Mouse (Mus musculus): ENCODE measurements around the gene Actr5. TPM values are rescaled to one million over a fixed set of nuclear protein-coding genes. Genes with fewer than 3 reads are reported as not detected.
A peak's percentile ranks its signal among the peaks of the same experiment; 100 is the strongest.

Gene Actr5
- polyA plus RNA-seq, 1 experiment from 2014 or later = 10.2 TPM

- ATAC-seq (ENCODE audit: insufficient number of reproducible peaks, low FRiP score, low TSS enrichment, low read depth) = no peak
- Histone ChIP-seq H3K4me2 (no peak overlapping the region), H3K9me3 (no peaks in the 10 kb centered on the region), H3K9ac (no peak overlapping the region), H3K4me1 (no peaks in the 10 kb centered on the region), H3K4me3 (no peak overlapping the region), H3K27me3 (peaks cover 89% of the 10 kb centered on the region), H3K27ac (no peak overlapping the region), H3K36me3 (no peaks in the 10 kb centered on the region)
- 10% methylated on average over 15 of the region's 15 CpGs for whole genome bisulfite sequencing
These were observed 22.0 kb upstream of the Actr5 start for GRCm38 (mm10) chr2:158602663-158603062.

DNA sequence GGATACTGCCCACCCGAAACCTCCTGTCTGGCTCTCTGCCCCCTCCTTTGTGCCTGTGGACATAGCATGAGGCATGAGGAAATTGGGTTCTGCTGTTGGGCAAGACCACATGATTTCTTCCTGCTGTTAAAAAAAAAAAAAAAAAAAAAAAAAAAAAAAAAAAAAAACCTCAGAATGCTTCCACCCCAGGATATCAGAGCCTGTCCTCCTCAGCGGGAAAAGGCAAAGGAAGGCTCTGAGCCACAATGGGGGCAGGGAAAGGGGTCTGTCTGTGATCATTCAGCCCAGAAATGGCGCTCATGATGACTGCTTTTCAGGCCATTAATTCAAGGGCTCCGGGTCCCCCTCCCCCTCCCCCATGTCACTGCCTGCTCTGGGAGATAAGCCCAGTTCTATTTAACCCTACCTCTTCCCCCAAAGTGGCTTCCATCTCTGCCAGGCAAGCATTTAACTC is 18.1 kb upstream of the Actr5 start:
- no peak overlapping the region for H3K4me3 ChIP-seq
- no peak overlapping the region for H3K27ac ChIP-seq
- WGBS = 5% methylated on average over 4 of the region's 4 CpGs

DNA sequence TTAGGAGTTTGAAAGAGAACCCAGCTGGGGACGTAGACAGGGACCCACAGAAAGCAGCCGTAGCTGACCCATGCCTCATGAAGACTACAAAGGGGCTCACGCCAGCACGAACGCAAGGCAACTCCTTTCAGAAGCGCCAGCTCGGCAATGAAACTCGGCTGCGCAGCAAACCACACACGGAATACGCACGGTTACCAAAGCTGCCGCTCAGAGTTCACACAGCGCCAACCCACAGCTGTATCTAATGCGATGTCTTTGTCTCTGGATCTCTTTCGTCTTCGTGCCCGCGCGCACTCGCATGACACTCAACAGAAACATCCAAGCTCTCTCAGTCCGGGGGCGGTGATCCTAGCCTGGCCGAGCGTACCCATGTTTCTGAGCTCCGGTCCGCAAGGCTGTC is 15.0 kb upstream of the Actr5 start:
- Histone ChIP-seq H3K27ac (no peak overlapping the region), H3K4me1 (peaks cover 29% of the 10 kb centered on the region), H3K4me2 (no peak overlapping the region), H3K27me3 (peaks cover 95% of the 10 kb centered on the region), H3K4me3 (peak overlapping the region; percentile 3; the same call in 1 of the 2 replicates), H3K9ac (no peak overlapping the region), H3K36me3 (no peaks in the 10 kb centered on the region), H3K9me3 (no peaks in the 10 kb centered on the region)
- under 1% methylated on average over 27 of the region's 27 CpGs for WGBS
- no peak for ATAC-seq (ENCODE audit: insufficient number of reproducible peaks, low FRiP score, low TSS enrichment, low read depth)

More for the DNA sequence above, 18.1 kb upstream of the Actr5 start:
- H3K4me1 ChIP-seq = peaks cover 18% of the 10 kb centered on the region
- H3K9ac ChIP-seq = no peak overlapping the region
- H3K27me3 ChIP-seq = peaks cover 92% of the 10 kb centered on the region
- ATAC-seq (ENCODE audit: insufficient number of reproducible peaks, low FRiP score, low TSS enrichment, low read depth) = no peak
- no peaks in the 10 kb centered on the region for H3K36me3 ChIP-seq
- no peak overlapping the region for H3K4me2 ChIP-seq
- no peaks in the 10 kb centered on the region for H3K9me3 ChIP-seq

- Histone ChIP-seq H3K27me3 (peaks cover 97% of the 10 kb centered on the region), H3K27ac (no peak within 1 kb of the TSS), H3K9ac (no peak within 1 kb of the TSS), H3K4me3 (peak within 1 kb of the TSS; percentile 28), H3K4me2 (peak within 1 kb of the TSS; percentile 35), H3K36me3 (no peaks in the 10 kb centered on the region), H3K9me3 (no peaks in the 10 kb centered on the region), H3K4me1 (peaks cover 35% of the 10 kb centered on the region)
- under 1% methylated on average over 72 of the region's 77 CpGs for WGBS
- ATAC-seq (ENCODE audit: insufficient number of reproducible peaks, low FRiP score, low TSS enrichment, low read depth) = no peak
These were observed 14.0 kb upstream of the Actr5 start, which contains the start of gene Slc32a1 for GRCm38 (mm10) chr2:158610488-158611325. Gene Slc32a1 (plus strand): TSS chr2:158610767.

DNA sequence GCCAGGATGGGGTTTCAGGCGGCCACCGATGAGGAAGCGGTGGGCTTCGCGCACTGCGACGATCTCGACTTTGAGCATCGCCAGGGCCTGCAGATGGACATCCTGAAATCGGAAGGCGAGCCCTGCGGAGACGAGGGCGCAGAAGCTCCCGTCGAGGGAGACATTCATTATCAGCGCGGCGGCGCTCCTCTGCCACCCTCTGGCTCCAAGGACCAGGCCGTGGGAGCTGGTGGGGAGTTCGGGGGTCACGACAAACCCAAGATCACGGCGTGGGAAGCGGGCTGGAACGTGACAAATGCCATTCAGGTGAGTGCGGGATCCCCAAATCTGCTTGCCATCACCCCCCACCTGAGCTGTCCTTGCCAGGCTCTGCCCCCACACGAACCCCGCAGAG is 13.4 kb upstream of the Actr5 start:
- peak overlapping the region; percentile 28; the same call in 1 of the 2 replicates for H3K4me3 ChIP-seq
- no peaks in the 10 kb centered on the region for H3K36me3 ChIP-seq
- H3K9me3 ChIP-seq = no peaks in the 10 kb centered on the region
- WGBS = under 1% methylated on average over 30 of the region's 30 CpGs
- ATAC-seq (ENCODE audit: insufficient number of reproducible peaks, low FRiP score, low TSS enrichment, low read depth) = no peak
- H3K9ac ChIP-seq = no peak overlapping the region
- H3K27me3 ChIP-seq = peaks cover 98% of the 10 kb centered on the region
- peaks cover 39% of the 10 kb centered on the region for H3K4me1 ChIP-seq
- H3K27ac ChIP-seq = no peak overlapping the region
- H3K4me2 ChIP-seq = peak overlapping the region; percentile 35

GRCm38 (mm10) chr2:158611726-158612670 is 12.7 kb upstream of the Actr5 start:
- ATAC-seq (ENCODE audit: insufficient number of reproducible peaks, low FRiP score, low TSS enrichment, low read depth) = no peak
- Histone ChIP-seq H3K4me2 (no peak overlapping the region), H3K27ac (no peak overlapping the region), H3K27me3 (peaks cover 98% of the 10 kb centered on the region), H3K9ac (no peak overlapping the region), H3K4me3 (no peak overlapping the region), H3K4me1 (peaks cover 40% of the 10 kb centered on the region), H3K36me3 (no peaks in the 10 kb centered on the region), H3K9me3 (no peaks in the 10 kb centered on the region)
- 3% methylated on average over 30 of the region's 30 CpGs for WGBS

- no peak for ATAC-seq (ENCODE audit: insufficient number of reproducible peaks, low FRiP score, low TSS enrichment, low read depth)
- Histone ChIP-seq H3K4me2 (no peak overlapping the region), H3K4me1 (peaks cover 40% of the 10 kb centered on the region), H3K27ac (no peak overlapping the region), H3K9me3 (no peaks in the 10 kb centered on the region), H3K27me3 (peaks cover 98% of the 10 kb centered on the region), H3K36me3 (no peaks in the 10 kb centered on the region), H3K9ac (no peak overlapping the region), H3K4me3 (no peak overlapping the region)
- 8% methylated on average over 10 of the region's 10 CpGs for WGBS
These were observed 11.9 kb upstream of the Actr5 start for GRCm38 (mm10) chr2:158612671-158613250.

- H3K4me3 ChIP-seq = no peak overlapping the region
- no peaks in the 10 kb centered on the region for H3K9me3 ChIP-seq
- WGBS = 3% methylated on average over 53 of the region's 53 CpGs
- H3K27me3 ChIP-seq = peaks cover 99% of the 10 kb centered on the region
- H3K36me3 ChIP-seq = no peaks in the 10 kb centered on the region
- H3K27ac ChIP-seq = no peak overlapping the region
- peaks cover 40% of the 10 kb centered on the region for H3K4me1 ChIP-seq
- no peak overlapping the region for H3K9ac ChIP-seq
- H3K4me2 ChIP-seq = no peak overlapping the region
- ATAC-seq (ENCODE audit: insufficient number of reproducible peaks, low FRiP score, low TSS enrichment, low read depth) = no peak
These were observed 10.9 kb upstream of the Actr5 start for GRCm38 (mm10) chr2:158613541-158614417.

DNA sequence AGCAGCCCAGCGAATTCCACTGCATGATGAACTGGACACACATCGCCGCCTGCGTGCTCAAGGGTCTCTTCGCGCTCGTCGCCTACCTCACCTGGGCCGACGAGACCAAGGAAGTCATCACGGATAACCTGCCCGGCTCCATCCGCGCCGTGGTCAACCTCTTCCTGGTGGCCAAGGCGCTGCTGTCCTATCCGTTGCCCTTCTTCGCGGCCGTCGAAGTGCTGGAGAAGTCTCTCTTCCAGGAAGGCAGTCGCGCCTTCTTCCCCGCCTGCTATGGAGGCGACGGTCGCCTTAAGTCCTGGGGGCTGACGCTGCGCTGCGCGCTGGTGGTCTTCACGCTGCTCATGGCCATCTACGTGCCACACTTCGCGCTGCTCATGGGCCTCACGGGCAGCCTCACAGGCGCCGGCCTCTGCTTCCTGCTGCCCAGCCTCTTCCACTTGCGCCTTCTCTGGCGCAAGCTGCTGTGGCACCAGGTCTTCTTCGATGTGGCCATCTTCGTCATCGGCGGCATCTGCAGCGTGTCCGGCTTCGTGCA is 10.2 kb upstream of the Actr5 start:
- WGBS = 2% methylated on average over 47 of the region's 47 CpGs
- peaks cover 40% of the 10 kb centered on the region for H3K4me1 ChIP-seq
- H3K4me3 ChIP-seq = peak overlapping the region; percentile 11

DNA sequence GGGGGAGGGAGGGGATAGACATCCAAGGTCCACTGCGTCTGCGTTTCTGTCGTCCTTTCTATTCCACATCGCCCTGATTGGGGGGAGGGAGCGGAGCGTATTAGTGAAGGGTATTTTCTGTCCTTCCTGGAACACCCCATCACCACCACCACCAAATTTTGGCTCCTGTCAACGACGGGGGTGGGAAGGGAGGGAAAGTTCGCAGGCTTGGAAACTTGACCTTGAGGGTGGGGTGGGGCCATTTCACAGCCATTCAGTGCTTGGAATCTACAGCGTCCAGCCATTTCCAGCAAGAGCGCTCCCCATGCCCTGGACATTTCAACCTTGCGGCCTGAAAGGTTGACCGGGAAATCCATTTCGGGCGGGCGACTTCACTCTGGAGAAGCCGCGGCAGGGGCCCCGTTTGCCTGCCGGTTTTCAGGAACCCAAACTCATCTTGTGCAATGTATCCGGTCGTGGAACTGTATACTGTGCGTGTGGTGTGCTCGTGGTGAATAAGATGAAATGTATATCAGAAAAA is 9.5 kb upstream of the Actr5 start:
- Histone ChIP-seq H3K27ac (no peak overlapping the region), H3K4me1 (peaks cover 35% of the 10 kb centered on the region), H3K27me3 (peaks cover 98% of the 10 kb centered on the region), H3K9ac (no peak overlapping the region), H3K36me3 (no peaks in the 10 kb centered on the region), H3K4me3 (peak overlapping the region; percentile 11; the same call in 1 of the 2 replicates), H3K4me2 (0 out of 2 replicates have a peak overlapping the region, but pooled peaks have one; percentile 29), H3K9me3 (no peaks in the 10 kb centered on the region)
- no peak for ATAC-seq (ENCODE audit: insufficient number of reproducible peaks, low FRiP score, low TSS enrichment, low read depth)
- WGBS = 3% methylated on average over 21 of the region's 24 CpGs

More for the DNA sequence above, 10.2 kb upstream of the Actr5 start:
- Histone ChIP-seq H3K4me2 (0 out of 2 replicates have a peak overlapping the region, but pooled peaks have one; percentile 29), H3K27me3 (peaks cover 99% of the 10 kb centered on the region), H3K9ac (no peak overlapping the region), H3K9me3 (no peaks in the 10 kb centered on the region), H3K36me3 (no peaks in the 10 kb centered on the region), H3K27ac (no peak overlapping the region)
- no peak for ATAC-seq (ENCODE audit: insufficient number of reproducible peaks, low FRiP score, low TSS enrichment, low read depth)
